Mouse (Mus musculus): ENCODE measurements around the gene Gm13277.
A peak's percentile ranks its signal among the peaks of the same experiment; 100 is the strongest.
"Not testable (repeated sequence)": the region's sequence is repeated elsewhere in the genome, so short reads cannot be mapped to it uniquely, and the experiment has no call there.

Gm13277 gene

GRCm38 (mm10) chr4:88788402-88788801 lies at the start of gene Gm13277:
Gene Gm13277, plus strand, starts transcription at chr4:88788632.
- DNase-seq (ENCODE audit: low spot score) = peak; percentile 42

- no peak for DNase-seq (ENCODE audit: low spot score)
These were observed 49.4 kb upstream of the Gm13277 start for GRCm38 (mm10) chr4:88739036-88739435.

- no peak for DNase-seq (ENCODE audit: low spot score)
These were observed 47.0 kb upstream of the Gm13277 start for GRCm38 (mm10) chr4:88741426-88741825.

GRCm38 (mm10) chr4:88742771-88743371 lies 45.6 kb upstream of the Gm13277 start:
- DNase-seq (ENCODE audit: low spot score) = no peak

GRCm38 (mm10) chr4:88744207-88744606 lies 44.2 kb upstream of the Gm13277 start:
- DNase-seq (ENCODE audit: low spot score) = no peak

- DNase-seq (ENCODE audit: low spot score) = no peak
These were observed 38.5 kb upstream of the Gm13277 start for GRCm38 (mm10) chr4:88749926-88750325.

GRCm38 (mm10) chr4:88754818-88755340 lies 33.6 kb upstream of the Gm13277 start, which contains the start of gene Gm13271:
Gene Gm13271, plus strand, starts transcription at chr4:88754868.
- peak; percentile 73 for DNase-seq (ENCODE audit: low spot score)

GRCm38 (mm10) chr4:88756581-88757513 lies 31.6 kb upstream of the Gm13277 start:
- DNase-seq (ENCODE audit: low spot score) = not testable (repeated sequence)

GRCm38 (mm10) chr4:88757628-88758031 lies 30.8 kb upstream of the Gm13277 start:
- DNase-seq (ENCODE audit: low spot score) = peak; percentile 87

GRCm38 (mm10) chr4:88758751-88759150 lies 29.7 kb upstream of the Gm13277 start:
- not testable (repeated sequence) for DNase-seq (ENCODE audit: low spot score)

- peak; percentile 34 for DNase-seq (ENCODE audit: low spot score)
These were observed 28.7 kb upstream of the Gm13277 start, which contains the start of gene Gm13283 for GRCm38 (mm10) chr4:88759610-88760268. Gene Gm13283, plus strand, starts transcription at chr4:88760119.

GRCm38 (mm10) chr4:88760431-88760830 lies 28.0 kb upstream of the Gm13277 start:
- peak; percentile 42 for DNase-seq (ENCODE audit: low spot score)

GRCm38 (mm10) chr4:88761776-88762175 lies 26.7 kb upstream of the Gm13277 start:
- DNase-seq (ENCODE audit: low spot score) = peak; percentile 65

- DNase-seq (ENCODE audit: low spot score) = not testable (repeated sequence)
These were observed 26.1 kb upstream of the Gm13277 start for GRCm38 (mm10) chr4:88762341-88762740.

- DNase-seq (ENCODE audit: low spot score) = not testable (repeated sequence)
These were observed 24.9 kb upstream of the Gm13277 start for GRCm38 (mm10) chr4:88763384-88764018.

- DNase-seq (ENCODE audit: low spot score) = not testable (repeated sequence)
These were observed 14.9 kb upstream of the Gm13277 start, which contains the start of gene Gm13290 for GRCm38 (mm10) chr4:88773534-88773933. Gene Gm13290, plus strand, starts transcription at chr4:88773834.

- not testable (repeated sequence) for DNase-seq (ENCODE audit: low spot score)
These were observed 11.8 kb upstream of the Gm13277 start, which contains the start of gene Gm13289 for GRCm38 (mm10) chr4:88776622-88777021. Gene Gm13289, plus strand, starts transcription at chr4:88776922.

GRCm38 (mm10) chr4:88779550-88779949 lies 8.9 kb upstream of the Gm13277 start, which contains the start of gene Gm13272:
Gene Gm13272, plus strand, starts transcription at chr4:88779850.
- DNase-seq (ENCODE audit: low spot score) = not testable (repeated sequence)

GRCm38 (mm10) chr4:88780320-88780719 lies 8.1 kb upstream of the Gm13277 start:
- not testable (repeated sequence) for DNase-seq (ENCODE audit: low spot score)

GRCm38 (mm10) chr4:88781831-88782230 lies 6.6 kb upstream of the Gm13277 start, which contains the start of gene Ifnz:
Gene Ifnz, plus strand, starts transcription at chr4:88782131.
- DNase-seq (ENCODE audit: low spot score) = not testable (repeated sequence)

- DNase-seq (ENCODE audit: low spot score) = not testable (repeated sequence)
These were observed 6.1 kb upstream of the Gm13277 start for GRCm38 (mm10) chr4:88782335-88782734.

Data from ovary, postnatal 14 days (tissue).